Mouse (Mus musculus): Measurements from ENCODE around the gene Gm20388. TPM values are rescaled to one million over a fixed set of nuclear protein-coding genes. Genes with fewer than 3 reads are reported as not detected.

The Gm20388 gene
- total RNA-seq, 2 experiments from 2014 or later, result 2.4 to 2.6 TPM

DNA sequence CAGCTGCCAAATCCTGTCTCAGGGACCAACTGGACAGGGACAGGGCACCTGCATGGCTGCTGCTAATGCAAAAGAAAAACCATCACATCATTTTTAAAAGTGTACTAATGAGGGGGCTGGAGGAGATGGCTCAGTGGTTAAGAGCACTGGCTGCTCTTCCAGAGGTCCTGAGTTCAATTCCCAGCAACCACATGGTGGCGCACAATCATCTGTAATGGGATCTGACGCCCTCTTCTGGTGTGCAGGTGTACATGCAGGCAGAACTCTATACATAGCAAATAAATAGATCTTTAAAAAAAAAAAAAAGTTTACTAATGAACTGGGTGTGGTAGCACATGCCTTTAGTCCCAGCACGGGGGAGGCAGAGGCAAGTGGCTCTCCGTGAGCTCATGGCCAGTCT is 3398.1 kb downstream of the Gm20388 start:
- H3K4me3 ChIP-seq, result no peak overlapping the region
- no peak for DNase-seq (ENCODE audit: extremely low spot score in 1 of 2, low spot score in 2 of 2)
- H3K27ac ChIP-seq, result no peak overlapping the region
- no peak; the same call in 1 of the 2 replicates for TF ChIP-seq CTCF (IDR thresholded peaks at IDR 0.05)
- intact Hi-C loops (cut with DNase I), result no loop called here

DNA sequence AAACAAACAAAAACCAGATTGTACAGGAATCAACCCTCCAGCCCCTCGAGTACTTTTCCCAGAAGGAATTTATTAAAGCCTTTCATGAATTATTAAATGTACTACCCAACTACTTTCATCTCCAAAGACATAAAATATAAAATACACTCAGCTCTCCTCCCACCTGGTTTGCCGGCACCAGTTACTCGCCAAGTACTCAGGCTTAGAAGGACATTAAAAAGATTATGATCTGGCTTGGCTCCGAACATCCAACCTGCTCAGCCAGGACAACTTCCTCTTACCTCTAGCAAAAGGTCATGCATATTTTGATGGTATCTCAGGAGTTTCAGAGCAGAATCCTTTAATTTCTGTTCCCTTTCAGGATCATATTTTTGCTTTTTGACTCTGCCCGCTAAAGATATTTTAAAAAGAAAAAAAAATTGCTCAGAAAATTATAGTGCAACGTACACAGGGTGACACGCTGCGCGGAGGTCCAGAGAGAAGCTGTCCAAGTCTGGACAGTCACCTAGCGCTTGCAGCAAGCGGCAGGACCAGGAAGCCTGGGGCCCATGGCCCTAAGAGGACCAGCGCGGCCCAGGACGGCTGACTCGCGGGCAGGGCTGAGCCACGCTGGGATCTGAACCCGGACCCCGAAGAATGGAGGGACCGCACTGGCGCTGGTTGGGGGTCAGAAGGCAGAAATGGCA is 3407.3 kb downstream of the Gm20388 start:
- no peak for TF ChIP-seq CTCF (IDR thresholded peaks at IDR 0.05)
- intact Hi-C loops (cut with DNase I), result loop anchor here (2.0 kb wide), 1 partner anchor 35 kb away; no protein-coding TSS in a partner anchor
- Histone ChIP-seq H3K27ac (no peak overlapping the region), H3K4me3 (peak overlapping the region; percentile 45)
- no peak for DNase-seq (ENCODE audit: extremely low spot score in 1 of 2, low spot score in 2 of 2)

DNA sequence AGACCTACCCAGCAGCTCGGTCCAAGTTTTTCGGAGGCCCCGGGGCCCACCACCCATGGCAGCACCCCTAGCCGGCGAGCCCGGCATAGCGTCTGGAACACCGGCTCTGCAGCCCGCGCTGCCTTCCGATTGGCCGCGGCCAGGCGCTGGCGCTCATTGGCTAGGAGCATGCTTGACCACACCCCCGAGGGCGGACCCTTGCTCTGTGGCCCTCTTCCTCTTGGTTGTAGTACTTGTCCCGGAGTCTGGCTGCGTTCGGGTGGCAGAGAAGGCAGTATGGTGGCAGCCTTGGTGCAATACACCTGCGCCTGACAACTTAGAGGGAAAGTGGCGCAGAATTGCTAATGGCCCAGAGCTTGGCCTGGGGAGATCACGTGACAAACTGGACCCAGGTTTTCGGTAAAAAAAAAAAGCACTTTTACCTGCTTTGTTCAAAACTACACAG is 3407.8 kb downstream of the Gm20388 start, which contains the start of gene Fanca:
TSS of gene Fanca (minus strand) at position 110 of the 445 bp plus-strand sequence.
- intact Hi-C loops (cut with DNase I), result loop anchor here (2.0 kb wide), 1 partner anchor 34 kb away; no protein-coding TSS in a partner anchor
- TF ChIP-seq CTCF (IDR thresholded peaks at IDR 0.05), result peak; percentile 36
- Histone ChIP-seq H3K4me3 (peak within 1 kb of the TSS; percentile 45), H3K27ac (no peak within 1 kb of the TSS)
- DNase-seq (ENCODE audit: extremely low spot score in 1 of 2, low spot score in 2 of 2), result peak; percentile 88 to 90

DNA sequence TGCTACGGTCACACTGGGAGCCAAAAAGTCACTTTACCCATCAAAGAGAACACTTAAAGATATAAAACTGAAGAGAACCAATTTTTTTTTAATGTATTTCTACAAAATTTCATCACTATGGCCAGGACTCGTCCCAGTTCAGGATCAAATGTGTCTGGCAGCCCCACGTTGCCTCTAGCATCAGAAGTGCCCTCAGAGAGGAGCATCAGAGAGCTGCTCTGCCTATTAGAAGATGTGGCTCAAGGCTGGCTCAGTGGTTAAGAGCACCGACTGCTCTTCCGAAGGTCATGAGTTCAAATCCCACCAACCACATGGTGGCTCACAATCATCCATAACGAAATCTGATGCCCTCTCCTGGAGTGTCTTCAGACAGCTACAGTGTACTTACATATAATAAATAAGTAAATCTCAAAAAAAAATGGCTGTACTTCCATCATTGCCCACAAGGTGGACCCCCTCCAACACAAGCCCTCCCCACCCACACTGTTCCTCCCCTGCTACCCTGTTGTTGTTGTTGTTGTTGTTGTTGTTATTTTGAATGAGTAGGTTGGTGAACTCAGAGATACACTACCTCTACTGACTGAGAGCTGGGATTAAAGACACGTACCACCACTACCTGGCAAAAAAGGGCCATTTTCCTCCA is 3409.0 kb downstream of the Gm20388 start:
- DNase-seq (ENCODE audit: extremely low spot score in 1 of 2, low spot score in 2 of 2), result no peak
- intact Hi-C loops (cut with DNase I), result loop anchor here (1.0 to 2.0 kb wide), 2 partner anchors 33 to 42 kb away; no protein-coding TSS in a partner anchor
- TF ChIP-seq CTCF (IDR thresholded peaks at IDR 0.05), result peak; percentile 64
- Histone ChIP-seq H3K27ac (no peak overlapping the region), H3K4me3 (no peak overlapping the region)

DNA sequence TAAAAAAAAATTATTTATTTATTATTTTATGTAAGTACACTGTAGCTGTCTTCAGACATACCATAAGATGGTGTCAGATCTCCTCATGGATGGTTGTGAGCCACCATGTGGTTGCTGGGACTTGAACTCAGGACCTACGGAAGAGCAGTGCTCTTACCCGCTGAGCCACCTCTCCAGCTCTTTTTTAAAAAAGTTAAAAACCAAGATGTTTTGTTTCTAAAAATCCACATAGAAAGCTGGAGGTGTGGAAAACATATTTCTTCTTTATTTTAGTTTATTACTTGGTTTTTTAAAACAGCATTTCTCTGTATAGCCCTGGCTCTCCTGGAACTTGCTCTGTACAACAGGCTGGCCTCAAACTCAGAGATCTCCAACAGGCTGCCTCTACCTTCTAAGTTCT is 3417.9 kb downstream of the Gm20388 start:
- no peak for TF ChIP-seq CTCF (IDR thresholded peaks at IDR 0.05)
- Histone ChIP-seq H3K27ac (no peak overlapping the region), H3K4me3 (no peak overlapping the region)
- intact Hi-C loops (cut with DNase I), result no loop called here
- no peak for DNase-seq (ENCODE audit: extremely low spot score in 1 of 2, low spot score in 2 of 2)

DNA sequence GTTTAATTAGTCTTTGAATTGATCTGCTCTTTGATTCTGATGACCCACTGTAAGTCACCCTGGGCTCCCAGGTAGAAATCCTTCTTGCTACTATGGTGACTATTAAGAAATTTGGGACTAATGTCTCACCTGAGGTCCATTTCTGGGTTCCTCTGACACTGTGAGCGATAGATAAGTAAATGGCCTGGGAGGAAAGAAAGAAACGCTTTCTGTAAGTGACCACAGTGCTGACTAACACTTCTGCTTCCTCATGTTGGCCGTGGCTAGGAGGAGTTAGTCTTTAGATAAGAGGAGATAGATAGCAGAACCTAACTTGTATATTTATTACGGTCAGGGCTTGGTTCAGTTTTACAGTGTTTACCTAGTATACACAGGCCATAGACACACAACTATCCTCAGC is 3418.7 kb downstream of the Gm20388 start:
- intact Hi-C loops (cut with DNase I), result no loop called here
- no peak for TF ChIP-seq CTCF (IDR thresholded peaks at IDR 0.05)
- DNase-seq (ENCODE audit: extremely low spot score in 1 of 2, low spot score in 2 of 2), result no peak
- no peak overlapping the region for H3K27ac ChIP-seq
- H3K4me3 ChIP-seq, result no peak overlapping the region

DNA sequence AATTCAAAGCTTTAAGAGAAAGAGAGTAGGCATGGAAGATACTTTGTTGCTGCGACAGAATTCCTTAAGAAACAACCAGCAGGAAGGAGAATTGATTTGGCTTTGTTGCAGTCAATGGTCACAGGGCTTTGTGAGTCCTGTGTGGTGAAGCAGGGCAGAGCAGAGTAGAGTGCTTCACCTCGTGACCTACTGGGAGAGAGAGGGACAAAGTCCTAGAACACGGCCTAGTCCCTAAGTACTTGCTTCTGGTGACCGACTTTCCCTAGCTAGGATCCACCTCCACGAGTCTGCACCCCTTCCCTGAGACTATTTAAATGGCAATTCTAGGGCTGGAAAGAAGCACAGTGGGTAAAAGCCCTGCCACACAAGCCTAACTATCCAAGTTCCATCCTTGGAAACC is 3419.3 kb downstream of the Gm20388 start:
- Histone ChIP-seq H3K27ac (no peak overlapping the region), H3K4me3 (no peak overlapping the region)
- no peak for TF ChIP-seq CTCF (IDR thresholded peaks at IDR 0.05)
- intact Hi-C loops (cut with DNase I), result no loop called here
- DNase-seq (ENCODE audit: extremely low spot score in 1 of 2, low spot score in 2 of 2), result no peak

DNA sequence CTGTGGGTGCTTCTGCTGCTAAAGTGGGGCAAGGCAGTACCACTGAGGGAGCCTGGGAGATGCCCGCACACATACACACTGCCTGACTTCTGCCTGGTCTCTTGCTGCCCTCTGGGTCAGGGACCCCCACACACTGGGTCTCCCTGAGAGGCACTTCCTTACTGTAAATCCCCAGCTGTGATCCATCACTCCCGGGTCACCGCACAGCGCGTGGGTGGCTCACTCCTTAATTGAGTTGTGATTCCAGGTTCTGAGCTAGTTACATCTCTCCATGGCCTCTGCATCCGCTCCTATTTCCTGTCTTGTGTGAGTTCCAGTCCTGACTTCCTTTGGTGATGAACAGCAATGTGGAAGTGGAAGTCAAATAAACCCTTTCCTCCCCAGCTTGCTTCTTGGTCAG is 3420.1 kb downstream of the Gm20388 start:
- TF ChIP-seq CTCF (IDR thresholded peaks at IDR 0.05), result no peak
- intact Hi-C loops (cut with DNase I), result no loop called here
- H3K4me3 ChIP-seq, result no peak overlapping the region

DNA sequence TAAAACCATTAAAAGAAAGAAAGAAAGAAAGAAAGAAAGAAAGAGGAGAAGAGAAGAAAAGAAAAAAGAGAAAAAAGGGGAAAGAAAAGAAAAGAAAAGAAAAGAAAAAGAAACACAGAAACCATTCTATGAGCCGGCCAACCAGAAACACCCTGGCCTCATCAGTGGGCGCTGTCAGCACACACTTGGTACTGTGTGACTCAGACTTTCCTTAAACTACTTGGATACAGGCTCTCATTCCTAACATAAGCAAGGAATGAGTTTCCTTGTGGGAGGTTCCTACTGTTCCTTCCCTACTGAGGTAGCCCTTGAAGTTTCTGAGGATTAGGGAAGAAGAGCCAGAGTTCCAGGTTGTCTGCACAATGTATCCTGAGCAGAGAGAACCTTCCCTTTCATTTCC is 3420.7 kb downstream of the Gm20388 start:
- no peak for DNase-seq (ENCODE audit: extremely low spot score in 1 of 2, low spot score in 2 of 2)
- intact Hi-C loops (cut with DNase I), result no loop called here
- no peak for TF ChIP-seq CTCF (IDR thresholded peaks at IDR 0.05)
- no peak overlapping the region for H3K4me3 ChIP-seq
- no peak overlapping the region; the same call in 1 of the 2 replicates for H3K27ac ChIP-seq

More for the DNA sequence above, 3420.1 kb downstream of the Gm20388 start:
- H3K27ac ChIP-seq, result no peak overlapping the region
- DNase-seq (ENCODE audit: extremely low spot score in 1 of 2, low spot score in 2 of 2), result no peak

DNA sequence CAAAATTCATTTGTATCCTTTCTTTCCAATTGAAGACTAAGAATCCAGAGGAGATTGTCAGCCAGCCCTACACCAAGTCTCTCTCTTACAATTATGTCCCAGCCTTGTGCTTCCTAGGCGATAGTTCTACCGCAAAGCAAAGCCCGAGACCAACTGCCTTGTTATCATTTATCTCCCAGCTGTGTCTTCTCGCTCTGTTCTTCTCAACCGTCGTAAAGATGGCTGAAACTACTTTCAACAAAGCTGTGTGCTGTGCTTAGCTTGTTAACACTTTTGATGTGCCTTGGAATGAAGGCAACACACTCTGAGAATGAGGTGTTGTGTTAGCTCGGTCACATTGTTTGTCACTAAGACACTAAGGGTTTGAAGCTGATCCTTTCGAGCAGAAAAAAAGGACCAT is 3421.2 kb downstream of the Gm20388 start:
- no peak for DNase-seq (ENCODE audit: extremely low spot score in 1 of 2, low spot score in 2 of 2)
- no peak for TF ChIP-seq CTCF (IDR thresholded peaks at IDR 0.05)
- peak overlapping the region; percentile 58 for H3K27ac ChIP-seq
- peak overlapping the region; percentile 61 for H3K4me3 ChIP-seq
- intact Hi-C loops (cut with DNase I), result loop anchor here (1.0 kb wide), 1 partner anchor 42 kb away; no protein-coding TSS in a partner anchor

DNA sequence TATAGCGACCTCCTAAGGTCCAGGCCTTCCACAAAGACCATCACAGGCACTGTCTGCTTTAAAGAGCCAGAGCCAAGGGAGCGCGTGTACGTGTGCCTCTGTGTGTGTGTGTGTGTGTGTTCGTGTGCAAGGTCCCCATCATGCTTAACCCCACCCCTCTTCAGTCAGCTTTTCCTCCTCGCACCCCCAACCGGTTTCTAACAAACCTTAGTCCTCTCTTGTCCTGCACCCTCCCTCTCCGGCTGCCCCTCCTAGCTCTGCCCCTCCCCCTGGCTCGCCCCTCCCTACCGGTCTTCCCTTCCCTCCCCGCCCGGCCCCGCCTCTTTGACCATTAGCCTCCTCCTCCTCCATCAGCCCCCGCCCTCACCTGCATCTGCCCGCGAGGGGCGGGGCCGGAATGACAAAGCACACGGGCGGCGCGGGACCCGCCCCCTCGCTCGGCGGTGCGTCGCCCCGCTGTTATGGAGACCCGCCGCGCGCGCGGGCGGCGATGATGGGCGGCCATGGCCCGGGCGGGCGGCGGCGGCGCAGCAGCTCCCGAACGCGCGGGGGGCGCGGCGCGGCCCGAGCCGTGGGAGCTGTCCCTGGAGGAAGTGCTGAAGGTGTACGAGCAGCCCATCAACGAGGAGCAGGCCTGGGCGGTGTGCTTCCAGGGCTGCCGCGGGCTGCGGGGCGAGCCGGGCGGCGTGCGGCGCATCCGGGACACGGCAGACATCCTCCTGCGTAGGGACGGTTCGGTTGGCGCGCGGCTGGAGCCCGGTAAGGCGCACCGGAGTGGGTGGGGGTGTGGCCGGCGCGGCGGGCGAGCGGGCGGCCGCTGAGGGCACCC is 3421.8 kb downstream of the Gm20388 start, which contains the start of gene Spire2:
TSS of gene Spire2 (plus strand) at position 452 of the 829 bp plus-strand sequence.
- intact Hi-C loops (cut with DNase I), result loop anchor here (1.0 kb wide), 1 partner anchor 42 kb away; no protein-coding TSS in a partner anchor
- no peak for TF ChIP-seq CTCF (IDR thresholded peaks at IDR 0.05)
- peak within 1 kb of the TSS; percentile 61 for H3K4me3 ChIP-seq
- H3K27ac ChIP-seq, result peak within 1 kb of the TSS; percentile 89
- peak; percentile 65 to 73 for DNase-seq (ENCODE audit: extremely low spot score in 1 of 2, low spot score in 2 of 2)
